Mouse (Mus musculus): ENCODE data around the gene Gm28053.

Gm28053 gene

DNA sequence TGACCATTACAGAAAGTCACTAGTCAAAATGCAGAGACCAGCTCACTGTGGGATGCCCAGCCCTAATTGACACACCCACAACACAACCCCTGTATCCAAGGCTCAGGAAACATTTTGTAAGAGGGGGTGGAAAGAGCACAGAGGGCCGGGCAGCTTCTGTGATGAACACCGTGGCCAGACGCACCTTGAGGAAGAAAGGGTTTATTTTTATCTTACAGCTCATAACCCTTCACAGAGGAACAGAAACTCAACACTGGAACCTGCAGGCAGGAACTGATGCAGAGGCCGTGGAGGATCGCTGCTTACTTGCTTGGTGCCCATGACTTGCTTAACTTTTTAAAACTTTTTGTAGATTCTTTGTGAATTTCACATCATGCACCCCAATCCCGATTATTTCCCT, 25.4 kb upstream of the Gm28053 start:
- no peak for DNase-seq (ENCODE audit: low spot score in 2 of 2)

DNA sequence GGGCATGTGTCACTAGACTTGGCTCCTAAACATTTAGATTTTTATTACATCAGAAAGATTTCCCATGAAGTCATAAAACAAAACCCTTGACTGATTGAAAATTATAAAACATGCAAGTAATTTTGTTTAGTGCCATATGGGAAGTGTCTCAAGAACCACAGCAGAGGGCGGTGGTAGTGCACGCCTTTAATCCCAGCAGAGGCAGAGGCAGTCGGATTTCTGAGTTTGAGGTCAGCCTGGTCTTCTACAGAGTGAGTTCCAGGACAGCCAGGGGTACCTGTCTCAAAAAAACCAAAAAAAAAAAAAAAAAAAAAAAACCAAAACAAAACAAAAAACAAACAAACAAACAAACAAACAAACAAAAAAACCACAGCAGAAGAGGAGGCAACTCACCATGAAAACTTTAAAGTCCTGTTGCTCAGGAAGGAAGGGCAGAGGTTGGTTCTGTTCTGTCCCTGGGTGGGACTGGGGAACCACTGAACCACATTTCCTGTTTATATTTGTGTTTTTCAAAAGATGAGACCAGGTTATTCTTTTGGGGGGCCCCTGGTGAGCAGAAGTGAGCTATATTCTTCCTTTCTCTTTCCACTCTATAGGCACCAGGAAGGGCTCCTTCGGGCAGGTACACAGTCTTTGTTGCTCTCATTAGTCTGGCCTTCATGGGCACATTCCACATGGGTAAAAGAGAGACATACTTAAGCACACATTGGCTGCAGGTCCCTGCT, 21.4 kb upstream of the Gm28053 start:
- no peak for DNase-seq (ENCODE audit: low spot score in 2 of 2)

DNA sequence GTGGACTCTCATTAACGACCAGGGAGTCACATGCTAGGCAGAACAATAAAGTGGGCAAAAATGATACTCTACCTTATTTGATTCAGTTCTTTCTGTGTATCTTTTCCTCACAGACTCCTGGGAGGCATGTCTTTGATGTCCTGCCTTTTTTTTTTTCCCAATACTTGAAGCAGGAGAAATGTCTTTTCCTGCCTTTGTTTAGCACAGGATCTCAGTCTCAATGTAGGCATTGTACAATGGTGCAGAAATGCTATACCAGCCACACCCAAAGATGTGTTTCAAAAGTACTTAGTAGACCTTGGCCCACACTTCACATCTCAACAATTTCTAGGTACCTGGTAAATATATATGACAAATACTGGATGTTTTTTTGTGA, 20.9 kb upstream of the Gm28053 start:
- DNase-seq (ENCODE audit: low spot score in 2 of 2) = no peak

DNA sequence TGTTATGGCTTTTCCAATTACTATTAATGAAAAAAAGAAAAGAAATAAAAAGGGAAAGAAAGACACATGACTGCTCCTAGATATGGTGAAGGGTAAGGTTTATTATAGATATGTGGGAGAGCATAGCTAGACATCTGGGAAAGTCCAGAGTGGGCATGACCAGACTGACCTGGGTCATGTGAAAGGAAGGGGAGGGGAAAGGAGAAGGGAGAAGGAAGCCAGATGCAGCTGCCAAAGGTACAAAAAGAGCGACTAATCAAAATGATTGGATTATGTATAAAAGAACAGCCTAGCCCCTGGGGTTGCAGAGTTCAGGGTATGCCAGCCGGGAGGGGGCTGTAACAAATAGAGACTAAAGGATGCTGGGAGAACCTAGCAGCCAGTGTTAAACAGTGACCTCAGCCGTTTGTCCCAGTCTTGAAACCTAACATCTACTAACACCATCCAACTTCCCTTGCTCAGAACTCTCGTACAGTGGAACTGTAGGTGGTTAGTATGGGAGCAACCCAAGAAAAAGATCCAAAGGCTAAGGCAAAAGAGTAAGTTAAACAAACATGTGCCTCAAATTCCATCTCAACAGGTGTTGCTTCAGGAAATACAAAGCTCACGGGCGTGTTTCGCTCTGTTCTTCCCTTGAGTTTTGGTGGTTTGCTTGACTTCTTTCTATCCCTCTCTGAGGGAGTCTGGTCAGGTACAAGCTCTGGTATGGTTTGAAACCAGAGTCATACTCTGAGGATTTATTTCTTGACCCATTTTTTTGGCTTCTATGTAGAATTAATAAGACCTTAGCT, 20.1 kb upstream of the Gm28053 start:
- no peak for DNase-seq (ENCODE audit: low spot score in 2 of 2)

GRCm38 (mm10) chr6:48698888-48699287, 19.5 kb upstream of the Gm28053 start:
- no peak for DNase-seq (ENCODE audit: low spot score in 2 of 2)

DNA sequence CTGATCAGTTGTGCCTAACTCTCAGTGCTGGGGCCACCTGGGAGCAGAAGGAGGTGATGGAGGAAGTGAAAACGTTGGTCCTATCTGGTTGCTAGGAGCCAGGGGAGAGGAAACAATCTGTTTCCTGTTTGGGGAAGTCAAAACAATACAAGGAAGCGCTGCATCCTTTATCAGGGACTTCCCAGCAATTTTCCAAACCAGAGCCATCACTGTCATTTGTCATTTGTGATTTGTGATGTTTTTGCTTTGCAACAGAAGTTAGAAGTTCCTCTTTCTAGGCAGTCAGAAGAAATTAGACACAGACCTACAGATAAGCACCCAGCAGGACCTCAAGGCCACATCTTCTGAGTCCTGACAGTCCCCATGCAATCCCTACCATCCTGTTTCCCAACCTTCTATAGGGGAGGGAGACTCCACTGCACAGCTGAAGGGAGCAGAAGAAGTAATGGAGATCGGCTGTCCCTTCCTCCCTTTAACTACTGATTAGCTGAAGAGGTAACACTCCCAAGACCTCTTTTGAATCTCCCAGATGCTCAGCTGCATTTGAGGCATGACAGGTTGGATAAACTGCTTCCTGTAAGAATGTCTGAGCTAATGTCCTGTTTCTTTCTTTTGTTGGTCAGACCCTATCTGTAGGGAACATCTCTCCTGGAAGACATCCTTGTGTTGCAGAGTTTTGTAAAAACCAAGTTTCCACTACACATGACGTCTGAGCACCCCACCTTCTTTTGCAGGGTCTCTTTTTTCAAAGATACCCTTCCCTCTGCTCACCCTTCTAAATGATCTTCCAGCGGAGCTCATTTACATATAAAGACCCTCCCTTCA, 17.9 kb upstream of the Gm28053 start:
- no peak for DNase-seq (ENCODE audit: low spot score in 2 of 2)

- DNase-seq (ENCODE audit: low spot score in 2 of 2) = no peak
These were observed 16.3 kb upstream of the Gm28053 start for GRCm38 (mm10) chr6:48702146-48702545.

DNA sequence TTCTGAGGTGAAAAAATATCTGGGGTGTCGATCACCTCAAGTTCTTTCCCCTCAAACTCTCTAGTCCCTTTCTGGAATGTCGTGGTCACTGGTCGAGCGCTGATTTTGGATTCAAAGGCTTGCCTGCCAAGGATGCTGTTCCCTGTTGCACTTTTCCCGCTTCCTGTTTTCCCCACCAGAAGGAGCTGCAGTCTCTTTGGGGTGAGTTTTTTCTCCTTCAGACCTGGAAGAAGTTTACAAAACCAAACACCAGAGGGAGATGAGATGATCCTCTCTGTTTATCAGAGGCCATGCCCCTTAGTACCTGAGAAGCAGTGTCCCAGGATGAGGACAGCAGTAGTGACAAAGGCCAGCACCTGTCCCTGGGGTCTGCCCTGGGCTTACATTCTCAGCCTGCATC, 15.8 kb upstream of the Gm28053 start:
- no peak for DNase-seq (ENCODE audit: low spot score in 2 of 2)

DNA sequence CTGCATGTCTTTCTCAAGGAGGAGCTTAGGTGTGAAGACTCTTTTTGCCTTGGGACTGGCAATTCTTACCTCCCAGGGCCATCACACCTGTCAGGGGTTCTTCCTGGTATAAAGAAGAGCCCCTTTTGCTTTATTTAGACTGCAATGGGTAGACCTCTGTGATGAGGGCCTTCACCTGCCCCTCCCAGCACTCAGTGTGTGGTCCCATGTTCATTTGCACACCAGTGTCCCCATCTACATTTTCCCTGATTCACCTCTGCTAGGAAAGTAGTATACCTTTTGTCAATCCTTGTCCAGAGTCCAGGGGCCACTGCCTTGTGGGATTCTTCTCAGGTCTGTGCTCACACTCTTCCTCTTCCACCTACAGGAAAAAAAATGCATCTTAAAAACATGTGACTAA, 14.3 kb upstream of the Gm28053 start:
- no peak for DNase-seq (ENCODE audit: low spot score in 2 of 2)

DNA sequence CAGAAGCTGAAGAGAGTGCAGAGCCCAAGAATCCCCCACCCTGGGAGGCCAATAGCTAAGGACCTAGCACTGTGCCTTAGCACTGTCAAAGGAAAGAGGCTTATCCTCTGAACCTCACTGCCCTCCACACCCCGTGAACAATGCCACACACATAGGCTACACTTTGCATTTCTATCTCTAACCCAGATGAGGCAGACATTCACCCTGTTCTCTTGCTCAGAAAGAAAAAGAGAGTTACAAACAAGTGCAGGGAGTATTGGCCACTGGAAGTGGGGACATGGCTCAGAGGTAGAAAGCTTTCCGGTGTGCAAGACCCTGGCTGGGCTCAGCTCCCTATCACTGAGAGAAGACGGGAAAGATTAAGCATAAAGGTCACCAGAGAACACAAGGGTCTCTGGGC, 12.3 kb upstream of the Gm28053 start:
- no peak for DNase-seq (ENCODE audit: low spot score in 2 of 2)

GRCm38 (mm10) chr6:48720326-48720725, 1.9 kb downstream of the Gm28053 start:
- DNase-seq (ENCODE audit: low spot score in 2 of 2) = no peak

GRCm38 (mm10) chr6:48723468-48723867, 5.1 kb downstream of the Gm28053 start:
- DNase-seq (ENCODE audit: low spot score in 2 of 2) = no peak

DNA sequence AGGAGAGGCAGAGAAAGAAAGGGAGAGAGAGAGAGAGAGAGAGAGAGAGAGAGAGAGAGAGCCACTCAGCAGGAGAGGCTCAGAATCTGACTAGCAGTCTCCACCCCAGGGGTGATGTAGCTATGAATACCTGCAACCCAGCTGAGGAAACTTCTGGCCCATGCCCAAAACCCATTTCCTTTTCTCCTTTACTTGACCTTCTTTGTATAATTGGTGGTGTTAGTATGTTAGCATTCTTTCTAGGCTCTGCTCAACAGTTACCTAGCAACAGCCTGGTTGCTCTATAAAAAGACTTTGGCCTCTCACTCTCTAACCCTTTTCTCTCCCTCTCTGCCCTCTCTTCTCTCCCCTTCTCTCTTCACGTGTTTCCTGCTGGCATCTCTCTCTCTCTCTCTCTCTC, 7.1 kb downstream of the Gm28053 start:
- DNase-seq (ENCODE audit: low spot score in 2 of 2) = peak; percentile 13 to 23

- no peak for DNase-seq (ENCODE audit: low spot score in 2 of 2)
These were observed 9.4 kb downstream of the Gm28053 start for GRCm38 (mm10) chr6:48727761-48728160.

GRCm38 (mm10) chr6:48732864-48733304, 14.5 kb downstream of the Gm28053 start:
- no peak for DNase-seq (ENCODE audit: low spot score in 2 of 2)

DNA sequence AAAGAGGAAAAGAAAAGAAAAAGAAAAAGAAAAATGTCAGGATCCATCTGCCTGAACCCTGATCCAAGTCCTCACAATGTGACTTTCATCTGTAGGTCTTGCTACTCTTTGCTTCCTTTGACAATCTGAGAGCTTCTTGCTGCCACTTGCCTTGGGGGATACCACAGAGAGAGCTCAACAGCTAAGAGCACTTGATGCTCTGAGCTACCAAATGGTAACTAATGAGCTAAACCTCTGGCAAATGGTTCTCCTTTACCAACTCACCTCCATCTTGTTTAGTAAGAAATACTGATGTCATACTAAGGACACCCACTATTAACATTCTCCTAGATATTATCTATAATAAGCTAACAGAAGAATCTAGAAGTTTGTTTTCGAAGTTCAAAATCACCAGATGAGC, 15.3 kb downstream of the Gm28053 start:
- DNase-seq (ENCODE audit: low spot score in 2 of 2) = no peak

- no peak for DNase-seq (ENCODE audit: low spot score in 2 of 2)
These were observed 18.6 kb downstream of the Gm28053 start for GRCm38 (mm10) chr6:48737053-48737452.

- DNase-seq (ENCODE audit: low spot score in 2 of 2) = no peak
These were observed 19.3 kb downstream of the Gm28053 start for GRCm38 (mm10) chr6:48737688-48738087.

DNA sequence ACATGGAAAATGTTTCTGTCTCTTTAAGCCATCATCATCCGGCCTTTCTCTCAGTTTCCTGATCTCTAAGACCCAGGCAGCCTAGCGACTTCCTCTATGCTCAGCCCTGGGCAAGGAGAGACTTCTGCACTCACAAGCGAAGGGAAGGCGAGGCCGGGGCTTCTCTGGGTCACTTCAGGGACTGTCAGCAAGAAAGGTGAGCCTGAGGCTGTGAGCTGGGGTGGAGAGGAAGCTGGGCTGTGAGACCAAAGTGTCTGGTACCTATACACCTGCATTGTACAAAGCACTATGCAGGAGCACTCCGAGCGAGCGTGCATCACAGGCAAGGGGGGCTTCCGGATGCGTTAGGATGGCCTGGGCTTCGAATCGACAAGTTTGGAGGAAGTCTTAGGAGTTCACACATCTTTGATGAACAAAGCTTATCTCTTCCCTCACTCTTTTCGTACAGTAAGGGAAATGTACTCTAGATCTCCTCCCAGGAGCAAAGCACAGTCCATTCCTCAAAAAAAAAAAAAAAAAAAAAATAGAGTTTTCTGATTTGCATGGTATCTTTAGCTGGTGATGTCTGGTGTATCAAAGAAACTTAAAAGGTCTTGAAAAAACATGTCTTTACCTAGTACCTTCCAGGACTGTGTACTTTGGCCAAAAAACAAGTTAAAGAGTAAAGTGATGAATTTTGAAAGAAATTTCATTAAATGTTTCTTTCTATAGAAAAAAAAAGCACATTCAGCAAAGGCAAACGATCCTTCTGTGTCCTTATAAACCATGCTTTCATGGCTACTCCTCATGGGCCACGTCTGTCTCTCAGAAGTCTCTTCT, 20.8 kb downstream of the Gm28053 start, which contains the start of gene Gimap1:
TSS of gene Gimap1 (plus strand) at position 94 of the 819 bp plus-strand sequence.
- no peak for DNase-seq (ENCODE audit: low spot score in 2 of 2)

- DNase-seq (ENCODE audit: low spot score in 2 of 2) = no peak
These were observed 21.3 kb downstream of the Gm28053 start for GRCm38 (mm10) chr6:48739780-48740055.

- no peak for DNase-seq (ENCODE audit: low spot score in 2 of 2)
These were observed 22.2 kb downstream of the Gm28053 start for GRCm38 (mm10) chr6:48740501-48741169.
